Mouse (Mus musculus) limb, embryonic 13.5 days (tissue): Measurements from ENCODE around the gene Depdc1b. TPM values are rescaled to one million over a fixed set of nuclear protein-coding genes. Genes with fewer than 3 reads are reported as not detected.

Experiments
- ATAC-seq: fragments of 200-750 bp; cut with Nextera tagmentation; 2 replicates; pipeline ENCODE4 v1.8.0; 2017; ENCODE audit warnings: low read depth, moderate number of reproducible peaks, moderate TSS enrichment; ENCODE audit not compliant: low FRiP score
- H3K27ac ChIP-seq: fragments of 300-500 bp; sonication (generic); 2 replicates; pipeline ENCODE4 v1.5.1; 2015; ENCODE audit warnings: inconsistent platforms, mild to moderate bottlenecking, moderate library complexity
- H3K27me3 ChIP-seq: fragments of 300-500 bp; sonication (generic); 2 replicates; pipeline ENCODE4 v1.6.1; 2015; ENCODE audit warnings: mild to moderate bottlenecking, inconsistent platforms
- H3K36me3 ChIP-seq: fragments of 300-500 bp; sonication (generic); 2 replicates; pipeline ENCODE4 v1.6.1; 2015; ENCODE audit warnings: inconsistent platforms, mild to moderate bottlenecking, moderate library complexity
- H3K4me1 ChIP-seq: fragments of 300-500 bp; sonication (generic); 2 replicates; pipeline ENCODE4 v1.6.1; 2015; ENCODE audit warnings: inconsistent platforms
- H3K4me2 ChIP-seq: fragments of 300-500 bp; sonication (generic); replicated peaks from 2 replicates; pipeline ENCODE4 v1.6.1; 2015; ENCODE audit warnings: inconsistent platforms, mild to moderate bottlenecking, moderate library complexity
- H3K4me3 ChIP-seq: fragments of 300-500 bp; sonication (generic); 2 replicates; pipeline ENCODE4 v1.5.1; 2015; ENCODE audit warnings: moderate library complexity, mild to moderate bottlenecking, inconsistent platforms
- H3K9ac ChIP-seq: fragments of 300-500 bp; sonication (generic); 2 replicates; pipeline ENCODE4 v1.6.1; 2015; ENCODE audit warnings: mild to moderate bottlenecking, inconsistent platforms
- H3K9me3 ChIP-seq: fragments of 300-500 bp; sonication (generic); 2 replicates; pipeline ENCODE4 v1.6.1; 2016; ENCODE audit warnings: inconsistent platforms
- WGBS: fragments of 180-500 bp; shearing (Covaris S2); methylation state at CpG from one replicate; pipeline ENCODE4 v1.1.7; 2015; 5-methylcytosine and 5-hydroxymethylcytosine counted together
- polyA plus RNA-seq: library from polyadenylated mRNA; unstranded; fragments of >200 nt; fragmentation: Nextera tagmentation; extraction: Ambion mirVana; gene quantifications from 2 replicates; pipeline ENCODE4 v1.2.1, GENCODE M21; 2015

The Depdc1b gene
- polyA plus RNA-seq, 1 experiment from 2014 or later: 9.7 TPM

- H3K36me3 ChIP-seq: peaks cover 19% of the 10 kb centered on the region
- H3K27ac ChIP-seq: no peak overlapping the region
- no peak overlapping the region for H3K9ac ChIP-seq
- WGBS: 86% methylated on average over 2 of the region's 2 CpGs
- no peaks in the 10 kb centered on the region for H3K9me3 ChIP-seq
- H3K4me1 ChIP-seq: no peaks in the 10 kb centered on the region
- no peak overlapping the region for H3K4me3 ChIP-seq
- ATAC-seq: no peak
- no peaks in the 10 kb centered on the region for H3K27me3 ChIP-seq
- no peak overlapping the region for H3K4me2 ChIP-seq
These were observed 6.3 kb downstream of the Depdc1b start for GRCm38 (mm10) chr13:108322466-108322865.

- Histone ChIP-seq H3K4me2 (no peak overlapping the region), H3K9ac (no peak overlapping the region), H3K9me3 (no peaks in the 10 kb centered on the region), H3K4me3 (no peak overlapping the region), H3K4me1 (no peaks in the 10 kb centered on the region), H3K36me3 (peaks cover 19% of the 10 kb centered on the region), H3K27ac (no peak overlapping the region), H3K27me3 (no peaks in the 10 kb centered on the region)
- 79% methylated on average over 2 of the region's 2 CpGs for WGBS
- ATAC-seq: no peak
These were observed 7.2 kb downstream of the Depdc1b start for GRCm38 (mm10) chr13:108323317-108323716.

- Histone ChIP-seq H3K9me3 (no peaks in the 10 kb centered on the region), H3K4me2 (no peak overlapping the region), H3K27ac (no peak overlapping the region), H3K4me1 (no peaks in the 10 kb centered on the region), H3K4me3 (no peak overlapping the region), H3K36me3 (peaks cover 19% of the 10 kb centered on the region), H3K27me3 (no peaks in the 10 kb centered on the region), H3K9ac (no peak overlapping the region)
- ATAC-seq: no peak
- 85% methylated on average over 22 of the region's 22 CpGs for WGBS
These were observed 8.0 kb downstream of the Depdc1b start for GRCm38 (mm10) chr13:108323866-108324829.

GRCm38 (mm10) chr13:108325871-108326270 lies 9.7 kb downstream of the Depdc1b start:
- Histone ChIP-seq H3K4me2 (no peak overlapping the region), H3K36me3 (peaks cover 19% of the 10 kb centered on the region), H3K4me1 (no peaks in the 10 kb centered on the region), H3K27me3 (no peaks in the 10 kb centered on the region), H3K9me3 (no peaks in the 10 kb centered on the region), H3K4me3 (no peak overlapping the region), H3K27ac (no peak overlapping the region), H3K9ac (no peak overlapping the region)
- WGBS: 90% methylated on average over 5 of the region's 5 CpGs
- ATAC-seq: no peak

GRCm38 (mm10) chr13:108326351-108326750 lies 10.2 kb downstream of the Depdc1b start:
- WGBS: 87% methylated on average over 10 of the region's 10 CpGs
- Histone ChIP-seq H3K9ac (no peak overlapping the region), H3K27ac (no peak overlapping the region), H3K4me3 (no peak overlapping the region), H3K36me3 (peaks cover 19% of the 10 kb centered on the region), H3K4me1 (no peaks in the 10 kb centered on the region), H3K9me3 (no peaks in the 10 kb centered on the region), H3K4me2 (no peak overlapping the region), H3K27me3 (no peaks in the 10 kb centered on the region)
- no peak for ATAC-seq

GRCm38 (mm10) chr13:108327047-108327446 lies 10.9 kb downstream of the Depdc1b start:
- no peak overlapping the region for H3K4me3 ChIP-seq
- H3K27me3 ChIP-seq: no peaks in the 10 kb centered on the region
- no peak for ATAC-seq
- 90% methylated on average over 7 of the region's 7 CpGs for WGBS
- H3K4me2 ChIP-seq: no peak overlapping the region
- no peaks in the 10 kb centered on the region for H3K9me3 ChIP-seq
- no peaks in the 10 kb centered on the region for H3K4me1 ChIP-seq
- H3K27ac ChIP-seq: no peak overlapping the region
- H3K9ac ChIP-seq: no peak overlapping the region
- H3K36me3 ChIP-seq: peaks cover 23% of the 10 kb centered on the region

GRCm38 (mm10) chr13:108328406-108329180 lies 12.5 kb downstream of the Depdc1b start:
- Histone ChIP-seq H3K36me3 (peaks cover 23% of the 10 kb centered on the region), H3K9me3 (no peaks in the 10 kb centered on the region), H3K9ac (no peak overlapping the region), H3K4me2 (no peak overlapping the region), H3K4me3 (no peak overlapping the region), H3K27ac (no peak overlapping the region), H3K27me3 (no peaks in the 10 kb centered on the region), H3K4me1 (no peaks in the 10 kb centered on the region)
- 90% methylated on average over 21 of the region's 21 CpGs for WGBS
- no peak for ATAC-seq

- H3K36me3 ChIP-seq: peaks cover 13% of the 10 kb centered on the region
- no peak overlapping the region for H3K9ac ChIP-seq
- H3K27ac ChIP-seq: no peak overlapping the region
- no peak overlapping the region for H3K4me3 ChIP-seq
- no peak overlapping the region for H3K4me2 ChIP-seq
- H3K9me3 ChIP-seq: no peaks in the 10 kb centered on the region
- ATAC-seq: no peak
- 62% methylated on average over 3 of the region's 3 CpGs for WGBS
- H3K4me1 ChIP-seq: no peaks in the 10 kb centered on the region
- H3K27me3 ChIP-seq: no peaks in the 10 kb centered on the region
These were observed 13.6 kb downstream of the Depdc1b start for GRCm38 (mm10) chr13:108329693-108330092.

- no peak overlapping the region for H3K4me3 ChIP-seq
- H3K4me2 ChIP-seq: no peak overlapping the region
- H3K27me3 ChIP-seq: no peaks in the 10 kb centered on the region
- WGBS: 56% methylated on average over 15 of the region's 15 CpGs
- ATAC-seq: no peak
- H3K4me1 ChIP-seq: 0 out of 2 replicates have a peak, but pooled peaks cover 3% of the 10 kb centered on the region
- no peak overlapping the region for H3K9ac ChIP-seq
- H3K36me3 ChIP-seq: peaks cover 3% of the 10 kb centered on the region
- H3K27ac ChIP-seq: no peak overlapping the region
- H3K9me3 ChIP-seq: no peaks in the 10 kb centered on the region
These were observed 19.3 kb downstream of the Depdc1b start for GRCm38 (mm10) chr13:108335257-108336003.

- H3K27ac ChIP-seq: no peak overlapping the region
- no peaks in the 10 kb centered on the region for H3K9me3 ChIP-seq
- H3K27me3 ChIP-seq: no peaks in the 10 kb centered on the region
- no peak overlapping the region for H3K4me3 ChIP-seq
- H3K36me3 ChIP-seq: peaks cover 3% of the 10 kb centered on the region
- 62% methylated on average over 11 of the region's 11 CpGs for WGBS
- 0 out of 2 replicates have a peak, but pooled peaks cover 3% of the 10 kb centered on the region for H3K4me1 ChIP-seq
- H3K9ac ChIP-seq: no peak overlapping the region
- ATAC-seq: no peak
- no peak overlapping the region for H3K4me2 ChIP-seq
These were observed 20.1 kb downstream of the Depdc1b start for GRCm38 (mm10) chr13:108336192-108336591.

- no peak overlapping the region for H3K27ac ChIP-seq
- H3K4me1 ChIP-seq: 0 out of 2 replicates have a peak, but pooled peaks cover 3% of the 10 kb centered on the region
- no peaks in the 10 kb centered on the region; the same call in 1 of the 2 replicates for H3K36me3 ChIP-seq
- no peak for ATAC-seq
- H3K27me3 ChIP-seq: no peaks in the 10 kb centered on the region
- H3K4me3 ChIP-seq: no peak overlapping the region
- 91% methylated on average over 6 of the region's 6 CpGs for WGBS
- no peaks in the 10 kb centered on the region for H3K9me3 ChIP-seq
- no peak overlapping the region for H3K9ac ChIP-seq
- no peak overlapping the region for H3K4me2 ChIP-seq
These were observed 21.2 kb downstream of the Depdc1b start for GRCm38 (mm10) chr13:108337340-108337739.
